Mouse (Mus musculus) telencephalon, adult 2 months (tissue): ENCODE measurements at regions not wholly inside any gene's neighbourhood (a gene's known extent, or its start where the extent isn't known, plus 50 kb on each side); places are given as distances from the start of the nearest gene placed in this dataset.

Source experiments
- DNase-seq: peaks from one replicate; pipeline ENCODE4 v3.0.0-alpha.2; 2011; ENCODE audit warnings: low read depth, low spot score

GRCm38 (mm10) chr15:68451971-68452370 is 1951.3 kb upstream of the Lrrc6 start:
- DNase-seq, result no peak

- DNase-seq, result peak; percentile 73
These were observed 1944.6 kb upstream of the Lrrc6 start for GRCm38 (mm10) chr15:68445341-68445740.

- peak; percentile 54 for DNase-seq
These were observed 1939.9 kb upstream of the Lrrc6 start for GRCm38 (mm10) chr15:68440636-68441035.

- peak; percentile 83 for DNase-seq
These were observed 1935.3 kb upstream of the Lrrc6 start for GRCm38 (mm10) chr15:68435961-68436360.

- no peak for DNase-seq
These were observed 1930.5 kb upstream of the Lrrc6 start for GRCm38 (mm10) chr15:68431251-68431650.

GRCm38 (mm10) chr15:68430486-68430885 is 1929.8 kb upstream of the Lrrc6 start:
- DNase-seq, result no peak

- peak; percentile 74 for DNase-seq
These were observed 1927.9 kb upstream of the Lrrc6 start for GRCm38 (mm10) chr15:68428444-68429228.

GRCm38 (mm10) chr15:68417142-68417541 is 1916.4 kb upstream of the Lrrc6 start:
- no peak for DNase-seq

- peak; percentile 48 for DNase-seq
These were observed 1914.8 kb upstream of the Lrrc6 start for GRCm38 (mm10) chr15:68415401-68415925.

GRCm38 (mm10) chr15:68414047-68414446 is 1913.3 kb upstream of the Lrrc6 start:
- DNase-seq, result no peak

- DNase-seq, result no peak
These were observed 1912.0 kb upstream of the Lrrc6 start for GRCm38 (mm10) chr15:68412697-68413096.

- no peak for DNase-seq
These were observed 1911.4 kb upstream of the Lrrc6 start for GRCm38 (mm10) chr15:68412156-68412555.

- no peak for DNase-seq
These were observed 1902.9 kb upstream of the Lrrc6 start for GRCm38 (mm10) chr15:68403554-68404070.

GRCm38 (mm10) chr15:68401726-68402125 is 1901.0 kb upstream of the Lrrc6 start:
- no peak for DNase-seq

- no peak for DNase-seq
These were observed 1900.3 kb upstream of the Lrrc6 start for GRCm38 (mm10) chr15:68401006-68401405.

GRCm38 (mm10) chr15:68396566-68396965 is 1895.9 kb upstream of the Lrrc6 start:
- no peak for DNase-seq

- no peak for DNase-seq
These were observed 1894.0 kb upstream of the Lrrc6 start for GRCm38 (mm10) chr15:68394749-68395148.

- no peak for DNase-seq
These were observed 1893.4 kb upstream of the Lrrc6 start for GRCm38 (mm10) chr15:68394157-68394556.

GRCm38 (mm10) chr15:68391737-68392136 is 1891.0 kb upstream of the Lrrc6 start:
- no peak for DNase-seq

GRCm38 (mm10) chr15:68389855-68390254 is 1889.1 kb upstream of the Lrrc6 start:
- no peak for DNase-seq

- no peak for DNase-seq
These were observed 1886.8 kb upstream of the Lrrc6 start for GRCm38 (mm10) chr15:68387349-68388065.

- DNase-seq, result no peak
These were observed 1884.0 kb upstream of the Lrrc6 start for GRCm38 (mm10) chr15:68384571-68385335.
